24 mouse cellular contexts compared by ENCODE assay signal in the genomic region with DNA sequence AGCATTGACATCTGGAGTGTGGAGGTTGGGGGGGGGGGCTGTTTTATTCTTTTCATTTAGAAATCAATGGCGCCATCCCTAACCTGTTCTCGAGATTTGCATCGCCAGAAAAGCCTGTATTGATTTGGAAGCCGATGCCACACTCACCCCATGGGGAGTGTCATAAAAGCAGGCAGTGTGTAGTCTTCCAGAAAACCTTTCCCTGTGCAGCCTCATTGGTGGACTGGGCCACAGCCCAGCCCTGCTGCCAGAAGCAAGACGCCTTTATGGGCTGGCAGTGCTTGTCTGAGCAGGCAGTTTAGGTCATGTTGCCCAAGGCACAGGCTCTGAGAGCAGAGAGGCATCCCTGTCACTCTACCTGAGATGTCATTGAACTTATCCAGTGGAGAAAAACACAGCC.
"Had no signal": no experiment of that assay in that cellular context is flagged by ENCODE, and none has a peak within 500 bp of the region (broad histone marks: within the 10 kb centered on the region; RNA-seq: fewer than 3 reads in every experiment).

No protein-coding gene starts in this region.

- H3K4me2 ChIP-seq: heart, embryonic 11.5 days; heart, embryonic 13.5 days; heart, embryonic 15.5 days; hindbrain, embryonic 13.5 days; kidney, embryonic 15.5 days; limb, embryonic 13.5 days; limb, embryonic 15.5 days had no signal

- H3K4me3 ChIP-seq: gastrocnemius, adult 2 months; heart, adult 2 months; heart, embryonic 13.5 days; heart, embryonic 15.5 days; hindbrain, embryonic 13.5 days; kidney, embryonic 15.5 days; limb, embryonic 13.5 days; limb, embryonic 15.5 days had no signal

- DNase-seq: gastrocnemius, adult 2 months; gastrocnemius, postnatal 10 days; gastrocnemius, postnatal 36 days; heart, adult 11 months; heart, adult 2 months; heart, postnatal 14 days; heart, postnatal 36 days; kidney, adult 11 months; kidney, adult 2 months; kidney, adult 9 months; kidney, postnatal 14 days; kidney, postnatal 36 days; layer of hippocampus, adult 9-11 months; layer of hippocampus, postnatal 36 days; left cerebral cortex, postnatal 4 days had no signal

- ATAC-seq: intestine, embryonic 16.5 days had no signal

- H3K27ac ChIP-seq: gastrocnemius, adult 2 months; heart, adult 2 months; heart, embryonic 13.5 days; heart, embryonic 15.5 days; hindbrain, embryonic 13.5 days; kidney, embryonic 15.5 days; kidney, postnatal 0 days; limb, embryonic 13.5 days; limb, embryonic 15.5 days had no signal

- H3K36me3 ChIP-seq: heart, embryonic 13.5 days; heart, embryonic 15.5 days; hindbrain, embryonic 13.5 days; kidney, embryonic 15.5 days; limb, embryonic 13.5 days; limb, embryonic 15.5 days had no signal

- H3K4me1 ChIP-seq: heart, embryonic 13.5 days; heart, embryonic 15.5 days; limb, embryonic 13.5 days; limb, embryonic 15.5 days had no signal

- H3K9ac ChIP-seq: heart, embryonic 13.5 days; heart, embryonic 15.5 days; hindbrain, embryonic 13.5 days; kidney, embryonic 15.5 days; limb, embryonic 13.5 days; limb, embryonic 15.5 days had no signal

- H3K9me3 ChIP-seq: heart, embryonic 15.5 days; hindbrain, embryonic 13.5 days; kidney, embryonic 15.5 days; limb, embryonic 15.5 days had no signal

- H3K27me3 ChIP-seq: heart, embryonic 13.5 days; heart, embryonic 15.5 days; hindbrain, embryonic 13.5 days; kidney, embryonic 15.5 days; limb, embryonic 13.5 days; limb, embryonic 15.5 days had no signal
